Mouse (Mus musculus) gastrocnemius, adult 2 months (tissue): ENCODE results near the gene Treml4. TPM values are rescaled to one million over a fixed set of nuclear protein-coding genes. Genes with fewer than 3 reads are reported as not detected.

Experiments
- DNase-seq: peaks from one replicate; pipeline ENCODE4 v3.0.0; 2022
- H3K27ac ChIP-seq: fragments of 200-600 bp; 2 replicates; pipeline ENCODE4 v1.8.1; 2022; ENCODE audit warnings: mild to moderate bottlenecking
- H3K4me3 ChIP-seq: fragments of 200-600 bp; 2 replicates; pipeline ENCODE4 v1.8.1; 2022; ENCODE audit warnings: mild to moderate bottlenecking, moderate library complexity
- CTCF ChIP-seq: fragments of 200-600 bp; IDR thresholded peaks from 2 replicates; pipeline ENCODE4 v1.8.1; 2022; ENCODE audit warnings: antibody characterized with exemption, mild to moderate bottlenecking, moderate library complexity
- intact Hi-C: fragments of 180-260 bp; cut with DNase I; formaldehyde crosslinking; loops from one replicate; pipeline ENCODE4 v1.15.1; 2025
- total RNA-seq, 2 experiments: library from RNA; stranded (reverse); gene quantifications; 2 replicates each; pipeline ENCODE4 v1.2.3; 2021

Gene Treml4
- total RNA-seq, 2 experiments from 2014 or later = not detected

DNA sequence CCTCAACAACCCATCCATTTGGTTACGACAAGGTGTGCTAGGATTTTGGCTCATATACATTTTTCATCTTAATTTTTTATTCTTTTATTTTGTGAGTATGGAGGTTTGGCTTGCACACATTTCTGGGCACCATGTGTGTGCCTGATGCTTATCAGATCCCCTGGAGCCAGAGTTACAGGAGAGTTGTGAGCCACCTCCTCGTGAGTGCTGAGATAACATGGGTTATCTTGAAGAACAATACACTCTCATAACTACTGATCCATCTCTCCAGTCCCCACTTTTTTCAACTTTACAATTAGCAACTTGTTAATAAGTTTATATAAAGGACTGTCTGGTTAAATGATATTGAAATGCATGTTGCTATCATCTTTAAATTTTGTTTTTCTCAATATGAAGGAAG lies 57.2 kb downstream of the Treml4 start:
- TF ChIP-seq CTCF = no peak
- no peak overlapping the region for H3K4me3 ChIP-seq
- DNase-seq = no peak
- intact Hi-C loops = no loop called here
- no peak overlapping the region for H3K27ac ChIP-seq

DNA sequence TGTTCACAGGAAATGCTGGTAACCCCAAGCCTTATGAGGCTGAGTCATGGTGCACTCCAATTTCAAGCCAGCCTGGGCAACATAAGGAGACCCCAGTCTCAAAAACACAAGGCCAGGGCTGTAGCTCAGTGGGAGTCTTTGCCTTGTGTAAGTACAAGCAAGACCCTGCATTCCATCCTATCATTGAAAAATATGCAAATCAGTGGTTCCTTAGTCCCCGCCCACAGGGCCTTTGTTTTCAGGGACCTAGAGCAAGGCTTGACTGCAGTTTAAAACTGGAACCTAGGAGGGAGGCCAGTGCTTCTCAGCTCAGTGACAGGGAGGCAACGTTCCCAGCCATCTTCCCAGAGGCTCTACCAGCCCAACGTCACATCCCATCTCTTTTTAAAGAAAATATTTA lies 59.1 kb downstream of the Treml4 start:
- Histone ChIP-seq H3K4me3 (no peak overlapping the region), H3K27ac (no peak overlapping the region)
- TF ChIP-seq CTCF = no peak
- DNase-seq = no peak
- intact Hi-C loops = no loop called here

DNA sequence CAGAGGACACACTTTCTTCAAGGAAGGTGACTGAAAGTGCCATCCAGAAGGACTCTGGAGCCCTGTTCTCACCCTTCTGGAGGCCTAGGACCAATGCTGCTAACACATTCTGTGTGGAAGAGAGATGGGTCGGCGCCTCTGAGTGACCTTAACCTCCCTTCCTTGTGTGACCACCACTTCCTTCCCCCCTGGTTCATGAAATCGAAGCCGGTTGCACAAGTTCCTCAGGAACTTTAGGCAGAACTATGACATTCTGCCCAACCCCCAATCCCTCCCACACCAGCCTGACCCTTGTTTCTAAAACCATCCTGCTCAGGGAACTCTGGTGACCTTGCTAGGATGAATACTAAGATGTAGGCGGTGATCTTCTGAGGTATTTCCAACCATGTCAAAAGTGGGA lies 60.2 kb downstream of the Treml4 start:
- no peak overlapping the region for H3K4me3 ChIP-seq
- no peak for DNase-seq
- no peak for TF ChIP-seq CTCF
- intact Hi-C loops = no loop called here
- no peak overlapping the region for H3K27ac ChIP-seq

Other genes with a start within 250 kb of the Treml4 start
- not detected for gene 1700122O11Rik, start 226.0 kb upstream of the Treml4 start, total RNA-seq
- gene 1700067P10Rik, start 175.0 kb upstream of the Treml4 start, total RNA-seq = not detected
- under 1 TPM in 1 of 2 experiments, not detected in 1; 0.13 TPM for gene 9830107B12Rik, start 118.0 kb upstream of the Treml4 start, total RNA-seq
- not detected for gene A530064D06Rik, start 97.0 kb upstream of the Treml4 start, total RNA-seq
- not detected for gene Trem1, start 31.5 kb upstream of the Treml4 start, total RNA-seq
- gene Trem3, start 16.5 kb upstream of the Treml4 start, total RNA-seq = not detected
- not detected for gene Treml2, start 35.2 kb downstream of the Treml4 start, total RNA-seq
- not detected for gene B430306N03Rik, start 51.8 kb downstream of the Treml4 start, total RNA-seq
- under 1 TPM in 1 of 2 experiments, not detected in 1; 0.15 TPM for gene Trem2, start 82.1 kb downstream of the Treml4 start, total RNA-seq
- not detected for gene Treml1, start 95.6 kb downstream of the Treml4 start, total RNA-seq
- gene Nfya, start 145.6 kb downstream of the Treml4 start, total RNA-seq = 1 to 10 TPM; 6.1 to 9.4 TPM
- gene Oard1, start 145.7 kb downstream of the Treml4 start, total RNA-seq = 10 to 100 TPM; 11.1 to 12.4 TPM
- 100 to 1,000 TPM; 439 to 602 TPM for gene Apobec2, start 168.6 kb downstream of the Treml4 start, total RNA-seq
- gene Tspo2, start 187.2 kb downstream of the Treml4 start, total RNA-seq = not detected
- not detected for gene Unc5cl, start 190.6 kb downstream of the Treml4 start, total RNA-seq